Mouse (Mus musculus): ENCODE results near the gene Pcsk6.

The Pcsk6 gene

GRCm38 (mm10) chr7:66001035-66001754 is 139.7 kb downstream of the Pcsk6 start:
- no peak for DNase-seq (ENCODE audit: low read depth)

- DNase-seq (ENCODE audit: low read depth): no peak
Measured at GRCm38 (mm10) chr7:66001797-66002196, 140.3 kb downstream of the Pcsk6 start.

GRCm38 (mm10) chr7:66003447-66003846 is 141.9 kb downstream of the Pcsk6 start:
- DNase-seq (ENCODE audit: low read depth): no peak

GRCm38 (mm10) chr7:66003865-66004638 is 142.5 kb downstream of the Pcsk6 start:
- no peak for DNase-seq (ENCODE audit: low read depth)

GRCm38 (mm10) chr7:66005066-66005465 is 143.5 kb downstream of the Pcsk6 start:
- no peak for DNase-seq (ENCODE audit: low read depth)

- DNase-seq (ENCODE audit: low read depth): no peak
Measured at GRCm38 (mm10) chr7:66008161-66008891, 146.8 kb downstream of the Pcsk6 start.

GRCm38 (mm10) chr7:66008892-66009273 is 147.3 kb downstream of the Pcsk6 start:
- no peak for DNase-seq (ENCODE audit: low read depth)

GRCm38 (mm10) chr7:66010518-66010917 is 149.0 kb downstream of the Pcsk6 start:
- no peak for DNase-seq (ENCODE audit: low read depth)

GRCm38 (mm10) chr7:66027747-66028146 is 166.2 kb downstream of the Pcsk6 start:
- DNase-seq (ENCODE audit: low read depth): peak; percentile 26

- DNase-seq (ENCODE audit: low read depth): no peak
Measured at GRCm38 (mm10) chr7:66028766-66029512, 167.4 kb downstream of the Pcsk6 start.

GRCm38 (mm10) chr7:66036809-66037208 is 175.3 kb downstream of the Pcsk6 start:
- no peak for DNase-seq (ENCODE audit: low read depth)

GRCm38 (mm10) chr7:66038261-66038660 is 176.7 kb downstream of the Pcsk6 start:
- DNase-seq (ENCODE audit: low read depth): no peak

- no peak for DNase-seq (ENCODE audit: low read depth)
Measured at GRCm38 (mm10) chr7:66038730-66039129, 177.2 kb downstream of the Pcsk6 start.

GRCm38 (mm10) chr7:66040026-66040814 is 178.7 kb downstream of the Pcsk6 start:
- DNase-seq (ENCODE audit: low read depth): no peak

- DNase-seq (ENCODE audit: low read depth): no peak
Measured at GRCm38 (mm10) chr7:66043552-66044459, 182.3 kb downstream of the Pcsk6 start, which contains the start of gene Gm45213. TSS of gene Gm45213 (plus strand) at chr7:66043602.

GRCm38 (mm10) chr7:66044617-66045016 is 183.1 kb downstream of the Pcsk6 start:
- no peak for DNase-seq (ENCODE audit: low read depth)

GRCm38 (mm10) chr7:66046921-66047918 is 185.7 kb downstream of the Pcsk6 start:
- no peak for DNase-seq (ENCODE audit: low read depth)

- DNase-seq (ENCODE audit: low read depth): no peak
Measured at GRCm38 (mm10) chr7:66047975-66048374, 186.4 kb downstream of the Pcsk6 start.
